In genomic region chr3:107472198-107472597, GRCm38 (mm10) we compare ENCODE assay signal across 8 mouse cellular contexts. TPM values are rescaled to one million over a fixed set of nuclear protein-coding genes. Genes with fewer than 3 reads are reported as not detected.
DNase-seq lines count a peak whose midpoint lies in the region; ATAC-seq lines count a peak whose summit lies in the region.

No protein-coding gene starts in this region.

- H3K4me2 ChIP-seq in embryonic facial prominence, embryonic 11.5 days (ENCODE audit: low read depth, low read length): no peak overlapping the region
- H3K4me2 ChIP-seq in hindbrain, embryonic 16.5 days (ENCODE audit: low read length): no peak overlapping the region

- no peak overlapping the region for H3K27ac ChIP-seq in embryonic facial prominence, embryonic 11.5 days (replicated peaks; ENCODE audit: low read depth, low read length)
- no peak overlapping the region for H3K27ac ChIP-seq in hindbrain, embryonic 16.5 days (ENCODE audit: low read depth, low read length)

- ATAC-seq in embryonic facial prominence, embryonic 11.5 days (replicated peaks; ENCODE audit: insufficient number of reproducible peaks, low FRiP score, low TSS enrichment, low read depth): peak; percentile 72
- ATAC-seq in hindbrain, embryonic 16.5 days: peak; percentile 80
- ATAC-seq in megakaryocyte progenitor cell, adult 5-6 weeks (replicated peaks; ENCODE audit: poor library complexity): peak; percentile 93

- H3K9me3 ChIP-seq in embryonic facial prominence, embryonic 11.5 days (replicated peaks; ENCODE audit: control insufficient read depth, low read length): no peaks in the 10 kb centered on the region
- no peaks in the 10 kb centered on the region for H3K9me3 ChIP-seq in hindbrain, embryonic 16.5 days (ENCODE audit: control insufficient read depth, low read length)

- no peaks in the 10 kb centered on the region for H3K36me3 ChIP-seq in embryonic facial prominence, embryonic 11.5 days (replicated peaks; ENCODE audit: control insufficient read depth, insufficient read depth, low read depth, low read length)
- H3K36me3 ChIP-seq in hindbrain, embryonic 16.5 days (ENCODE audit: control insufficient read depth, insufficient read depth, low read length): no peaks in the 10 kb centered on the region
- no peaks in the 10 kb centered on the region for H3K36me3 ChIP-seq in splenic B cell, adult 2 months (ENCODE audit: control insufficient read depth, insufficient read depth, low read length, poor library complexity, severe bottlenecking)

- no peaks in the 10 kb centered on the region for H3K27me3 ChIP-seq in embryonic facial prominence, embryonic 11.5 days (ENCODE audit: control insufficient read depth, insufficient read depth, low read length)
- no peaks in the 10 kb centered on the region; the same call in 1 of the 2 replicates for H3K27me3 ChIP-seq in hindbrain, embryonic 16.5 days (replicated peaks; ENCODE audit: control insufficient read depth, insufficient read depth, low read length)
- H3K27me3 ChIP-seq in splenic B cell, adult 2 months (ENCODE audit: control insufficient read depth, insufficient read depth, low read length, poor library complexity, severe bottlenecking): no peaks in the 10 kb centered on the region

- H3K9ac ChIP-seq in embryonic facial prominence, embryonic 11.5 days (replicated peaks; ENCODE audit: low read length): no peak overlapping the region
- H3K9ac ChIP-seq in hindbrain, embryonic 16.5 days (ENCODE audit: low read depth, low read length): no peak overlapping the region

- peak; percentile 45 to 77 for DNase-seq in adrenal gland, adult (ENCODE audit: inconsistent age in 2 of 2, low spot score in 1 of 2)
- DNase-seq in adrenal gland, adult 8-10 months: no peak
- DNase-seq in thymus, postnatal 0 days (ENCODE audit: low spot score): peak; percentile 38
- no peak for DNase-seq in thymus, adult 18-20 months
- DNase-seq in embryonic facial prominence, embryonic 11.5 days (ENCODE audit: low spot score): peak; percentile 78
- DNase-seq in splenic B cell, adult 2 months (ENCODE audit: low read depth, low spot score): peak; percentile 40

- H3K4me3 ChIP-seq in embryonic facial prominence, embryonic 11.5 days (ENCODE audit: low read depth, low read length): no peak overlapping the region
- no peak overlapping the region for H3K4me3 ChIP-seq in hindbrain, embryonic 16.5 days (ENCODE audit: low read length)

- no peaks in the 10 kb centered on the region for H3K4me1 ChIP-seq in embryonic facial prominence, embryonic 11.5 days (ENCODE audit: control insufficient read depth, insufficient read depth, low read length)
- no peaks in the 10 kb centered on the region for H3K4me1 ChIP-seq in hindbrain, embryonic 16.5 days (ENCODE audit: control insufficient read depth, insufficient read depth, low read depth, low read length)

- WGBS in embryonic facial prominence, embryonic 11.5 days: 40% methylated on average over 6 of the region's 6 CpGs
- WGBS in hindbrain, embryonic 16.5 days: 21% methylated on average over 6 of the region's 6 CpGs

RNA-seq across cellular contexts. Expression of gene Kcnc4, which starts 12.8 kb away (rescaled TPM):
- 10 to 100 TPM; 10.3 to 19.0 (median 12.7) TPM for total RNA-seq in adrenal gland, adult 8-10 months (2022)
- not detected in 2 replicates for polyA plus RNA-seq in thymus, postnatal 0 days (2015; fragmentation: Nextera tagmentation; extraction: Ambion mirVana)
- polyA plus RNA-seq in embryonic facial prominence, embryonic 11.5 days (2014; fragmentation: Nextera tagmentation; extraction: Ambion mirVana): 0.14 and 0.26 TPM in 2 replicates
- polyA plus RNA-seq in hindbrain, embryonic 16.5 days (2015; fragmentation: Nextera tagmentation; extraction: Ambion mirVana): 8.7 and 9.7 TPM in 2 replicates
- total RNA-seq in megakaryocyte progenitor cell, adult 5-6 weeks (2015): not detected in 2 replicates
- not detected in 2 replicates for total RNA-seq in megakaryocyte progenitor cell, adult 5-6 weeks (2017)

RNA-seq across cellular contexts. Expression of gene Slc6a17, which starts 45.6 kb away (rescaled TPM):
- total RNA-seq in adrenal gland, adult 8-10 months (2022): 10 to 100 TPM in 2 of 4 experiments, 1 to 10 TPM in 2; 8.9 to 20.2 (median 13.4) TPM
- 0.17 and 0.33 TPM in 2 replicates for polyA plus RNA-seq in thymus, postnatal 0 days (2015; fragmentation: Nextera tagmentation; extraction: Ambion mirVana)
- 2.9 and 5.8 TPM in 2 replicates for polyA plus RNA-seq in embryonic facial prominence, embryonic 11.5 days (2014; fragmentation: Nextera tagmentation; extraction: Ambion mirVana)
- 19.1 and 20.4 TPM in 2 replicates for polyA plus RNA-seq in hindbrain, embryonic 16.5 days (2015; fragmentation: Nextera tagmentation; extraction: Ambion mirVana)
- total RNA-seq in megakaryocyte progenitor cell, adult 5-6 weeks (2015): not detected in 2 replicates
- not detected in 2 replicates for total RNA-seq in megakaryocyte progenitor cell, adult 5-6 weeks (2017)

Comparison
In these comparisons a context has a peak if more than half of its experiments do, and no peak if none do; other contexts are left out.
1. DNase-seq: peak in adrenal gland, adult (2 of 2), thymus, postnatal 0 days (single experiment), embryonic facial prominence, embryonic 11.5 days (single experiment) and splenic B cell, adult 2 months (single experiment); none in adrenal gland, adult 8-10 months (single experiment) and thymus, adult 18-20 months (0 of 2).
2. Peak in every context shown above with its lines, with median percentiles within 50 percentile points of each other: ATAC-seq.